In genomic region chr16:62407526-62408165, GRCm38 (mm10) we compare ENCODE assay signal across 13 mouse cellular contexts.
DNase-seq lines count a peak whose midpoint lies in the region; ATAC-seq and TF ChIP-seq lines count a peak whose summit lies in the region.
"Had no signal": no experiment of that assay in that cellular context is flagged by ENCODE, and none has a peak within 500 bp of the region (broad histone marks: within the 10 kb centered on the region; RNA-seq: fewer than 3 reads in every experiment).

No protein-coding gene starts in this region.

- no peaks in the 10 kb centered on the region for H3K79me2 ChIP-seq in heart, adult 2 months (replicated peaks; ENCODE audit: control insufficient read depth, insufficient read depth, low read length)

- 56% methylated on average over 3 of the region's 3 CpGs for WGBS in heart, embryonic 11.5 days (ENCODE audit: insufficient replicate concordance)
- WGBS in heart, adult 2 months: 37% methylated on average over 3 of the region's 3 CpGs
- WGBS in lung, postnatal 0 days: 60% methylated on average over 3 of the region's 3 CpGs

- H3K4me3 ChIP-seq in heart, embryonic 11.5 days (ENCODE audit: low read depth, low read length): no peak overlapping the region
- no peak overlapping the region for H3K4me3 ChIP-seq in heart, adult 2 months
- H3K4me3 ChIP-seq in lung, postnatal 0 days (ENCODE audit: low read depth, low read length): no peak overlapping the region
- H3K4me3 ChIP-seq: heart, embryonic 13.5 days; intestine, embryonic 15.5 days; myocyte had no signal

- DNase-seq in heart, adult 2 months: no peak
- peak; percentile 14 to 15 for DNase-seq in layer of hippocampus, postnatal 36 days
- DNase-seq in layer of hippocampus, adult 11-12 months (ENCODE audit: low spot score): no peak
- peak; percentile 62 for DNase-seq in brain, embryonic 14.5 days (ENCODE audit: low read depth)
- DNase-seq in frontal cortex, postnatal 36 days (ENCODE audit: low spot score in 2 of 2): peak; percentile 22 to 37
- DNase-seq in lung, postnatal 0 days (ENCODE audit: low spot score): no peak
- no peak for DNase-seq in gastrocnemius, postnatal 10 days
- DNase-seq: cerebellum, adult 9-10 months; kidney, postnatal 10 days had no signal

- no peak overlapping the region for H3K27ac ChIP-seq in heart, embryonic 11.5 days (ENCODE audit: low read depth, low read length)
- no peak overlapping the region for H3K27ac ChIP-seq in heart, adult 2 months
- H3K27ac ChIP-seq in lung, postnatal 0 days (ENCODE audit: low read length): no peak overlapping the region
- H3K27ac ChIP-seq: heart, embryonic 13.5 days; intestine, embryonic 15.5 days had no signal

- H3K9ac ChIP-seq in heart, embryonic 11.5 days (ENCODE audit: low read depth, low read length): no peak overlapping the region
- no peak overlapping the region for H3K9ac ChIP-seq in heart, adult 2 months (ENCODE audit: low read depth, low read length)
- no peak overlapping the region for H3K9ac ChIP-seq in lung, postnatal 0 days (replicated peaks; ENCODE audit: low read depth)
- H3K9ac ChIP-seq: heart, embryonic 13.5 days; intestine, embryonic 15.5 days had no signal

- intact Hi-C loops in heart, adult 2 months (cut with DNase I): no loop called here

- no peaks in the 10 kb centered on the region for H3K9me3 ChIP-seq in heart, embryonic 11.5 days (replicated peaks; ENCODE audit: control insufficient read depth, low read length)
- no peaks in the 10 kb centered on the region for H3K9me3 ChIP-seq in lung, postnatal 0 days (ENCODE audit: low read length)
- H3K9me3 ChIP-seq: heart, embryonic 13.5 days; intestine, embryonic 15.5 days had no signal

- no peak for TF ChIP-seq CTCF in heart, adult 2 months (IDR thresholded peaks at IDR 0.05)
- TF ChIP-seq CTCF in brain, embryonic 14.5 days (IDR thresholded peaks at IDR 0.05; ENCODE audit: borderline replicate concordance, extremely low read depth, insufficient read depth, insufficient read length): no peak
- no peak for TF ChIP-seq CTCF in lung, postnatal 0 days (IDR thresholded peaks at IDR 0.05)

- H3K36me3 ChIP-seq in heart, embryonic 11.5 days (ENCODE audit: control insufficient read depth, insufficient read depth, low read length): no peaks in the 10 kb centered on the region
- no peaks in the 10 kb centered on the region for H3K36me3 ChIP-seq in heart, adult 2 months (ENCODE audit: control insufficient read depth, insufficient read depth, low read length)
- no peaks in the 10 kb centered on the region for H3K36me3 ChIP-seq in lung, postnatal 0 days (ENCODE audit: insufficient read depth, low read length)
- H3K36me3 ChIP-seq: heart, embryonic 13.5 days; intestine, embryonic 15.5 days had no signal

- TF ChIP-seq POLR2A in heart, adult 2 months (IDR thresholded peaks at IDR 0.05; ENCODE audit: insufficient read depth, low read depth, low read length): no peak
- no peak for TF ChIP-seq POLR2A in brain, embryonic 14.5 days (IDR thresholded peaks at IDR 0.05; ENCODE audit: borderline replicate concordance, extremely low read depth, insufficient read depth, insufficient read length, poor library complexity, severe bottlenecking)

- no peak for TF ChIP-seq EP300 in heart, adult 2 months (IDR thresholded peaks at IDR 0.05; ENCODE audit: insufficient read depth, low read depth, low read length)
- no peak for TF ChIP-seq EP300 in lung, postnatal 0 days (IDR thresholded peaks at IDR 0.05)

- 0 out of 2 replicates have a peak, but pooled peaks have one; percentile 57 for ATAC-seq in heart, embryonic 11.5 days (replicated peaks; ENCODE audit: insufficient number of reproducible peaks, low FRiP score, low TSS enrichment)
- no peak for ATAC-seq in lung, postnatal 0 days
- ATAC-seq: intestine, embryonic 15.5 days had no signal

- no peak overlapping the region for H3K4me2 ChIP-seq in heart, embryonic 11.5 days
- no peak overlapping the region for H3K4me2 ChIP-seq in lung, postnatal 0 days (replicated peaks; ENCODE audit: low read depth, low read length)
- H3K4me2 ChIP-seq: heart, embryonic 13.5 days; intestine, embryonic 15.5 days had no signal

- no peaks in the 10 kb centered on the region for H3K4me1 ChIP-seq in heart, embryonic 11.5 days (ENCODE audit: control insufficient read depth, insufficient read depth, low read length)
- H3K4me1 ChIP-seq in heart, adult 2 months (ENCODE audit: control insufficient read depth, insufficient read depth, low read length): no peaks in the 10 kb centered on the region
- H3K4me1 ChIP-seq in lung, postnatal 0 days (ENCODE audit: insufficient read depth, low read depth, low read length): no peaks in the 10 kb centered on the region
- H3K4me1 ChIP-seq: intestine, embryonic 15.5 days had no signal

- no peaks in the 10 kb centered on the region for H3K27me3 ChIP-seq in heart, embryonic 11.5 days (ENCODE audit: control insufficient read depth, insufficient read depth, low read length)
- no peaks in the 10 kb centered on the region for H3K27me3 ChIP-seq in heart, adult 2 months (ENCODE audit: control insufficient read depth, insufficient read depth, low read length)
- H3K27me3 ChIP-seq in lung, postnatal 0 days (replicated peaks; ENCODE audit: insufficient read depth, low read length): no peaks in the 10 kb centered on the region
- H3K27me3 ChIP-seq: heart, embryonic 13.5 days; intestine, embryonic 15.5 days had no signal

Comparison
In these comparisons a context has a peak if more than half of its experiments do, and no peak if none do; other contexts are left out.
1. DNase-seq: peak in layer of hippocampus, postnatal 36 days (2 of 2), brain, embryonic 14.5 days (single experiment) and frontal cortex, postnatal 36 days (2 of 2); none in heart, adult 2 months (0 of 2), layer of hippocampus, adult 11-12 months (single experiment), lung, postnatal 0 days (single experiment) and gastrocnemius, postnatal 10 days (single experiment).